Mouse (Mus musculus): ENCODE measurements around the gene Pglyrp4.
A peak's percentile ranks its signal among the peaks of the same experiment; 100 is the strongest.
"Not testable (repeated sequence)": the region's sequence is repeated elsewhere in the genome, so short reads cannot be mapped to it uniquely, and the experiment has no call there.

The Pglyrp4 gene

GRCm38 (mm10) chr3:90726606-90727005 lies at the start of gene Pglyrp4:
Pglyrp4 (plus strand) TSS chr3:90726906.
- DNase-seq (ENCODE audit: low spot score) = no peak

- no peak for DNase-seq (ENCODE audit: low spot score)
Observed at GRCm38 (mm10) chr3:90678656-90679055, 48.0 kb upstream of the Pglyrp4 start.

DNA sequence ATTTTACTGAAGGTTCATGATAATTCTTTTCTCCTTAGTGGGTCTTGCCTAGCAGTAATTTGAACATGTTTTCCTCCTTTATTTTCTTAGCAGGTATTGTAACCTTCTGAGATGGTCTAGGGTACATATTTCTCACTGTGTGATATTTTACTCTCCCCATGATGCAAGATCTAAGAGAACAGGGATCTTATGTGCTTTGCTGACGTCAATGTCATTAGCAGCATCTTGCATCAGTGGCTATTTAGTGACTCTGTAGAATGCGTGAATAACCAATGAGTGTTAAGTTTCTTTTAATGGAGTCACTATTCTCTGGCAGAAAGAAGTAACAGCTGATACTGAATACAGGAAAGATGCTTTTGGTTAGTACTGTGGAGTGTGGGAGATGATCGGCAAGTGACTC lies 42.8 kb upstream of the Pglyrp4 start:
- DNase-seq (ENCODE audit: low spot score) = no peak

GRCm38 (mm10) chr3:90686835-90687234 lies 39.9 kb upstream of the Pglyrp4 start:
- DNase-seq (ENCODE audit: low spot score) = no peak

GRCm38 (mm10) chr3:90693496-90693895 lies 33.2 kb upstream of the Pglyrp4 start:
- DNase-seq (ENCODE audit: low spot score) = no peak

DNA sequence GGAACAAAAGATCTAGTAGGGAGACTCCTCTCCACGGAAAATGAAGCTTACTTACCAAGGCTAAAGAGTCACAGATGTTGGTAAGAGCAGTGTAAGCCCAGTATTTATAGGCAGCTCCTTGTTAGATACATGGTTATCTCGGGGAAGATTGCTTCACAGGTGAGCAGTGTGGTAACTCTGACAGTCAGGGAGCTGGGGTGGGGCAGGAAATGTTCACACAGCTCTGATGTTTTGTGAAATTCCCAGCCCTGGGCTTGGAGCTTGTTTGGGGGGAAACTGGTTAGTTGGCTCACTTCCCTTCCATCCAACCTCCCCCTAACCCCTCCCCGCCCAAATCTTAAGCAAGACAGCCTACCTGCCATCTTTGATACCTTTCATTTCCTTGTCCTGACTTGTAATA lies 31.1 kb upstream of the Pglyrp4 start, which contains the start of gene S100a9:
TSS of gene S100a9 (minus strand) at position 109 of the 400 bp plus-strand sequence.
- no peak for DNase-seq (ENCODE audit: low spot score)

DNA sequence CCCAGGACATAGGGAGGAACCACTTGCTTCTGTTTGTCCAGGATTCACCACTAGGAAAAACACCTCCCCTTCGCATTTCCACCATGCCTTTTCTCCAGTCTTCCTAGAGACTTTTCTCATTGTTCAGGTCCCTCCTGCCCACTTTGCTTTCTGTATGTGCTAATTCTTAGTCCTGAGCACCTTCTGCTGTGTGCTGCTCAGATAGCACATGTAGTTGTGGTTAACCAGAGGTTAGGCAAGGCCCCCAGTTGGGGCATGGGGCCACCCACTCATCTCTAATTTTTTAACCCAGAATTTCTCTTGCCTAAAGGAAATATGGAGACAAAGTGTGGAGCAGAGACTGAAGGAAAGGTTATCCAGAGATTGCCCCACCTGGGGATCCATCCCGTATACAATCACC lies 24.5 kb upstream of the Pglyrp4 start:
- no peak for DNase-seq (ENCODE audit: low spot score)

DNA sequence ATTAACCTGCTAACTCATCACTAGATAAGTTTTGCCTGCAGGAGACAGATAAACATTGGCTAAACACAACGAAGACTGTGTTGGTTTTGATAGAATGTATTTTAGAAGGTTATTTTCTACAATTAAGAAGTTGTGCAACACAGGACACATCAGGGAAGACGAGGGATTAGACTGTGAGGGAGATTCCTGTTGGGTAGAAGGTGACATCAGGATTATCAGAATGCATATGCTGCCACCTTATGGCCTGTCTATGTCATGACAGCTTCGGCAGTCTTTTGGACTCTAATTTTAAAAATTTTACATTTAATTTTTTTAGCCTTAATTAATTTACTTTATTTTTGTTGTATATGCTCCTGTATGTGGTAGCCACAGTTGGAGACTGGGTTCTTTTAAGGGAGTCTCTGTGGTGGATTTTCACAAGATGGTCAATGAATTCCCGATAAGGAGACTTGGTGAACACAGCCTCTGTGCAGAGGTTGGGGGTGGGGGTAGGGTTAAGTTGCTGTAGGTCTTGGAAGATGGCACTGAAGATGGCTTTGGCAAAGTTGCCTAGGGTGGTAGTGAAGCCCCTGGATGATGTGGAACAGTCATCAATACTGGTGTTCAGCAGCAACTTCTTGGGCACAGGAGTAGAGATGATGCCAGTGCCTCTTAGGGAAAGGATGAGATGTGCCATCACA lies 18.0 kb upstream of the Pglyrp4 start:
- DNase-seq (ENCODE audit: low spot score) = peak; percentile 8

DNA sequence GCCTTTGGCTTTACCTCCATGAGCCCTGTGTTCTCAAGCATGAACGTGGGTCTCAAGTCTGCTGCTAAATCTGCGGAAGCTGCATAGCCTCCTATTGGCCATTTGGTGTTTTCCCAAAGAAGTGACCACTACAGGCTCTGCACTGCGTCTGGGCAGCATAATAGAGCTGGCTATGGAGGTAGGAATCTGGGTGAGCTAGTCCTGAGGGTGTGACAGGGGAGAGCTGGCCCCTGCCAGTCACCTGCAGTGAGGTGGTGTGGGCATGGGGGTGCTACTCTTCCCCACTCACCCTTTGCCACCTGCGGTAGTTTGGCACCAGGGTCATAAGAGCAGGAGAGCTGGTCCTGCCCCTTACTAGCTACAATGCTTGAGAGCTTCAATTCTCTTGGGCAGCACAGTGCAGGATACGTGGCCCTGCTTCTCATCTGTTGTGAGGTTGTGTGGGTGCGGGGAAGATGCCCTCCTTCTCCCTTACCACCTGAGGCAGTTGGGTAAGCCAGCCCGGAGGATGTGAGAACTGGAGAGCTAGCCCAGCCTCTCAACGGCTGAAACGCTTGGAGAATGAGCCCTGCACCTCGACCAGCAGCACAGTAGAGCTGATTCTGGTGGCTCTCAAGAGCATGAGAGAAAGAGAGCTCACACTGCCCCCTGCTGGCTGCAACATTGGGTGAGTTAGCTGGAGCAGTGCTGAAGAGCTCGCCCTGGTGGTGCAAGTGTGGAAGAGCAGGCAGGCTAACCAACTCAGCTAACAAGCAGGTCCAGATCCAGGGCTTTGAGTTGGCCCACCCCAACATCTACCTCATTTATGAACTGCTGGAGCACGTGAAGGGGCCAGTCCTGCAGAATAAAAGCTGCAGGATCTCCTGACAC lies 16.9 kb upstream of the Pglyrp4 start:
- peak; percentile 92 for DNase-seq (ENCODE audit: low spot score)

DNA sequence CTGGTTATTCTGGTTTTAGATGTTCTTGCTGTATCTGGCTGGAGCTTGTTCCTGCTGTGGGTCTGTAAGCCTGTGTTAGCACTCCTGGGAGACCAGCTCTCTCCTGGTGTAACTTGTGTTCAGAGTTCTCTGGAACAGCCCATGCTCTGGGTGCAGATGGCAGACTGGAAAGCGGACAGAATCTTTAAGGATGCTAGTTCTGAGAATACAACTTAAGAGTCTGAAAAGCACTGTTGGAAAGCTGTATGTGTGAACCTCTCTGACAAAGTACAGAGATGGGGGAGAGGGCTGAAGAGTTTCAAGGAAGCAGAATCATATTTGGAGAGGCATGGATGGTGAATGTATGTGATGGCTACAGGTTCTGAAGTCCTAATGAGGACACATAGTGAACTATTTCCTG lies 23.0 kb downstream of the Pglyrp4 start:
- DNase-seq (ENCODE audit: low spot score) = peak; percentile 15

DNA sequence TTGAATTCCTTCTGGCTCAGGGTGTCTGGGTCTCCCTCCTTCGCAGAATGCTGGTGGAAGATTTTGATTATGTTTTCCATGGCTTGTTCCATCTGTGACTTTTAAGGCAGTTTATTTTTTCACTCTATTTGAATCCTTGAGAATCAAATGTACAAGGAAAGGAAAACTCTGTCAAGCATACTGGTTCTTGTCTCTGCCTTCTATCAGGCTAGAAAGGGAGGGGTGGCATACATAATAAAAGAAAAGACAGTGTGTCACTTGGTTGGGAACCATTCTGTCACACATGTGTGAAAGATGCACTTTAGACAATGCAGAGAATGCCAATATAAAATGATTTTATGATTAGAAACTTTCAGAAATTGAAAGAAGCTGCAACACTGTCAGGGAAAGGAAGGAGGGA lies 51.1 kb downstream of the Pglyrp4 start, which contains the start of gene Gm5849:
TSS of gene Gm5849 (minus strand) at position 101 of the 400 bp plus-strand sequence.
- not testable (repeated sequence) for DNase-seq (ENCODE audit: low spot score)

All from layer of hippocampus, adult 11-12 months (tissue).